Mouse (Mus musculus) MEL-GATA-1-ER (cell line): Measurements from ENCODE around the gene Gm5142.

Experiments used
- DNase-seq: peaks from one replicate; pipeline ENCODE4 v3.0.0-alpha.2; 2012; ENCODE audit warnings: low read depth; ENCODE audit errors: extremely low read depth

Gene Gm5142

DNA sequence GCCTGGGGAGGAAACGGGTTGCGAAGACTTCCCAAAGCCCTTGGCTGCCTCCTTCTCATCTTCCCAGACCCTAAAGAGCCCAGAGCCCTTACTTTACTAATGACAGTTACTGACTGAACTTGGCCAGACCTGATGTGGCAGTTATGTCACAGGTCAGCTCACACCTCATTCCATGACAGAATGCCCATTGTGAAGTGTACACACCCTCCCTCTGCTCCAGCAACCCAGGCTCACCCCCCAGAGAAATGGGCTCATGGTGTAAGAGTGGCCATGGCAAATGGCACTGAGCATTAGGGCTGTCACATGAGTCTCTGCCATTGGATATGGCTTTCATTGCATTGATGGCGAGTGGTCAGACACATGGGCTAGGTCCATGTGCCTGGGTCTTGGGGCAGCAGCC lies at the start of gene Gm5142:
Gm5142 (minus strand) TSS at position 101 of the 400 bp plus-strand sequence.
- no peak for DNase-seq

DNA sequence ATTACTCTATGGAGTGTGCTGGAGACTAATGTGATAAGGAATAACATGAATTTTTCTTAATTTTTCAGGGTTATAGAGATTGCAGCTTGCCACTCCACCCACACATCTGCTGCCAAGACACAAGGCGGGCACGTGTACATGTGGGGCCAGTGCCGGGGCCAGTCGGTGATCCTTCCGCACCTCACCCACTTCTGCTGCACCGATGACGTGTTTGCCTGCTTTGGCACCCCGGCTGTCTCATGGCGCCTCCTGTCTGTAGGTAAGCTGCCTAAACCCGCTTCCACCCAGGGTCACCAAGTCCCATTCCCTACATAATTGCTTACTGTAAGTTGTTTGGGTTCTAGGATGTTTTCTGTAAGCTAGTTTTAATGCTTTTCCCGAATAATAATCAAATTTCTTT lies 47.7 kb upstream of the Gm5142 start:
- DNase-seq = no peak

DNA sequence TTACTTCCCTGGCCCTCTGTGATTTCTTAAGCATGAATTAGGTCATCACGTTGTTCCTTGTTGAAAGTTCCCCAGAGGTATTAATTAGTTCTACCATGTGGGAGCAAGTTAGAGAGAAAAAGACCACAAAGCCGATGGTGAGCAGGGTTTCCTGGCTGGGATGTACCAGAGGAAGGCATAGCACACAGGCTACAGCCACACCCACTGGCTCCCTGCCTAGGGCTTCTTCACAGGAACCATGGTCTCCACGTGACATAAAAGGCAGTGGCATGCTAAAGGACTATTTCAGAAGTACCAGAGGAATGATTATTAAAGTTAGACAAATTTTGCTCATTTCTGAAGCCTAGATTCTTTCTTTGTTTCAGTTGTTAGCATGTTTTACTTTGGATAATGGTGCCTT lies 40.7 kb upstream of the Gm5142 start:
- no peak for DNase-seq

DNA sequence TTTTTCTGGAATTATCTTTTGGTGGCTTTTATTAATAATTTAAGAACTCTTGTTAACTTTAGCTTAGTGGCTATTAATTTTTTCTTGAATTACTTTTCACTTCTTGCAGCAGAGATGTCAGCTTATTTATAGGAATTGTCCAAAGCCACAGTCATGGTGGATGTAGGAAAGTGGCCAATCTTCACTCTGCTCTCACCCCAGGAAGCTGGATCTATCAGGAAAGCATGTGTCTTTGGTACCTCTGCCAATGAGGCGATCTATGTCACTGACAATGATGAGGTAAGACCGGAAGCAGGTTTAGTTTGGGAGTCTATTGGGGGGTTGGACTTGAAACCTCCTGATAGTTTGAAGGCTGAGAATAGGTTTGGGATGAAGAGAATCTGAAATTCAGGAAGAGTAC lies 31.3 kb upstream of the Gm5142 start:
- DNase-seq = no peak

DNA sequence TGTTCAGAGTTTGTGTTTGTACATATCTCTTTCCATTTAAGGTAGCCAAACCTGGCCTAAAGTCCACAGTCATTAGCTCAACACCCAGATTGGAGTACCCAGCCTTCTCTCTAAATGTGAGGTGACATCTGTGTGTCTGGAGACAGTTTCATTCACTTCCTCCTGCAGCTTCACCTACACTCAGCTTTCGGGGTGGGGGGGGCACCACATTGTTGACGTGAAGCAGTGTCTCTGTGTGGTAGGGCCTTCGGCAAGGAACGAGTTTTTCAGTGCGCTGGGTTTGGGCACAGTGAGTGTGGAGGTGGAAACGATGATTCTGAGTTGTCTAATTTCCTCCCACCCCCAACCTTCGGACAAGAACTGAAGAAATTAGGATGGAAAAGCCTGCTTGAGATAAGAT lies 30.5 kb upstream of the Gm5142 start:
- DNase-seq = no peak

DNA sequence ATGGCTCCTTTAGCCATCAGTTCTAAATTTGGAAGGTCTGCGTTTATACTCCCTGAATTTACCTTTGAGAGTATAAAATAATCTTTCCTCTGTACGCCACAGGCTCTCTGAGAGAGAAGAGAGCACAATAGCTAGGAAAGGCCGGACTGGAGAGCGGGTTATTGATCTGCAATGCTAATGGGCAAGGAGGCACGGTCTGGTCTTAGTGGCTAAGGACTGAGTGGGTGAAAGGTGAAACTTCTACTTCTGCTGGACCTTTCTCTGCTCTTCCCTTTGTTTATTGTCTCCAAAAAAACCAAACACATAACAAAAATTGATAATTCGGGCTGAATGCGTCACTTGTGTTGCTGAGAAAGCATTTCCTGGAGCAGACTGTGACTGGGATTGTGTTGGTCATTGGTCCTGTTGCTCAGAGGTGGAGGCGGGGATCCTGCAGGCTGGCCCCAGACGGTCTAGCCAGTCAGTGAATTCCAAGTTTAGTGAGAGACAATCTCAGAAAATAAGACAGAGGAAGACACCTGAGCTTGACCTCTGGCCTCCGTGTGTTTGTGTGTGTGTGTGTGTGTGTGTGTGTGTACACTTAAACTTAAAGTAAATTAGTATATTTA lies 27.5 kb upstream of the Gm5142 start:
- no peak for DNase-seq

DNA sequence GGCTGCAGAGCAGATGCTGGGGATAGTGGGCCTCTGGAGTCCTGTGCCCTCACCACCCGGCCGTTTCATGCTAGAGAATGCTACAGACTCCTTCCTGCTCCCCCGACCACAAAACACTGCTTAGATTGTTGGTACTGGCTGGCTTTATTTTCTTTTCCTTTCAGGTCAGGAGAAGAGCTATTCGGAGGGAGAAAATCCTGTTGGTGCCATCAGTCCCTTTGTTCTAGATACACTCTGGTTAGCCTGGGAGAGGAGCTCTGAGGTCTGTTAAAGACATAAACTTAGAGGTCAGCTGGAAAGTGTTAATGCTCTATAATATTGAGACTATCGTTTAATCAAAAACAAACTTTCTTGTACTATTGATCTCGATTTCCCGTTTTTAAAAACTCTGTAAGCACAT lies 26.9 kb upstream of the Gm5142 start:
- DNase-seq = no peak

DNA sequence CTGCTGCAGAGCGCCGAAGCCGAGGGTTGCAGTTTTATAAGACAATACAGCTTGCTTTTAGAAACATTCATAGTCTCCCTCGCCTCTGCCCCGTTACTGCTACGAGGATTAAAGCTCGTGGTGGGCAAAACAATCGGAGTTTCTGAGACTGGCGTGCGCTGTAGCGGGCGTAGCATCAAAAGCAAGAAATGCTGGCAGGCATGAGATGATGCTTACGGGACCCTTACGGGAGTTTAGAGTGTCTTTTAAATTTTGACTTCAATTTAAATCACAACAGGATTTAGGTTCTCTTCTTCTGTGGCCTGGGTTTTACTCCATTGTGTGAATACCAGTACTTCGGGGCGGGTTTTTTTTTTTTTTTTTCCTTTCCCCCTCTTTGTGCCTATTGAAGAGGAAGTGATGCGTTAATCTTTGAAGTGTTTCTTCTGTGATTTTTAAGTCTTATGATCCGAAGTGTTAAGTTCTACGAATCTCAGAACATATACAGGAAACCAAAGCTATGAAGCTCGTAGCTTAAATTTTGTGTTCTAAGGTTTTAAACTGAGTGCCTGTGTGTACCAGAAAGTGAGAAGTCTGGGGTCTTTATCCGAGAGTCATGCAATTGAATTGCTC lies 23.2 kb upstream of the Gm5142 start:
- DNase-seq = peak; percentile 22

DNA sequence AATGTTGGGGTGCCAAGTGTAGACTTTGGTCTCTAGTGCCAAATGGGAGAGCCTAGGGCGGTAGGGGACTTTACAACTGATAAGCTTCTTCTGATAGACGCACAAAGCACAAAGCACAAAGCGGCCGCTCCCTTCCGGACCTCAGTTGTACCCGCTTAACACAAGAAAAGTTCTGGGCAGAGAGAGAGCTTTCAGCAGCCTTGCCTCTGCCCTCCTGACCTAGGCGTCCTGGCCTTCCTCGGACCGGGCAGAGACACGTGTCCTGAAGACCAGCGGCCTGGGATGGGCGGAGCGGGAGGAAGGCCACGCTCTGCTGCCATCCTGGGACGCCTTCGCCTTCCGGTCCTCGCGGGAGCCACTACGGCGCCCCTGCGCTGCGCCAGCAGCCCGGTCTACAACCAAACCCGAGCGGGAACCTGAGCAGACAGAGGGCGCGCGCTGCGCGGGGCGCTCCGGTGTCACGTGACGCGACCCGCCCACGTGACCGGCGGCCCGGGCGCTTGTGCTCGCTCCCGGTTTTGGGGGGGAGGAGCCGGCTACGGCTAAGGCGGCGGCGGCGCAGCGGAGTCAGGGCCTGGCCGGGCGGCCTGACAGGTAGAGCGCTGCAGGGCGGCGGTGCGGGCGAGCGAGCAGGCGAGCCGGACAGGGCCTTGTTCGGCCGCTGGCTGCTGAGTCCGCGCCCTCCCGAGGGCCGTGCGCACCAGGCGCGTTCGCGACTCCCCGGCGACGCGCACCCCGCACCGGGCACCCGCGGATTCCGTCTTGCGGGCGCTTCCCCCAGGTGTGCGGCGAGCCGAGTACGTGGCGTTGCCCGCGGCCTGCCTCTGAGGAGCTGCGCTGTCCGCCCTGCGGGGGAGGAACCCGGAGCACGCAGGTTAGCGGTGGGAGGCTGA lies 22.4 kb upstream of the Gm5142 start, which contains the start of gene Rcbtb1:
Rcbtb1 (plus strand) TSS at position 499 of the 893 bp plus-strand sequence.
- peak; percentile 68 for DNase-seq

DNA sequence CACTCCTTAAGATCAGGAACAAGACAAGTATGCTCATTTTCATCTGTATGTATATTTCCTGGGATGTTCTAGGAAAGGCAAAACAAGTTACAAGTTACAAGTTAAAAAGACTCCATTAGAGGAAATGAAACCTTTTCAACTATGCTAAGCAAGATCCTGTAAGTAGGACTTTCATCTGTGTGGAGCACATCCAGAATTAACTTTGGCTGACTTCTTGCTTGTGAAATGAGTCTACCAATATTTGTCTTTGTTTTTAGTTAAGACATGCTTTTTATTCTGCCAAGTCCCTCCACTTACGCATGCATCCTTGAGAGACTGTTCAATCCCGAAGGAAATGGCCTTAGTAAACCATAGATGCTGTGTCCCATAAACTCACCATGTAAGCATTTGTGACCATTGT lies 7.6 kb upstream of the Gm5142 start:
- no peak for DNase-seq

DNA sequence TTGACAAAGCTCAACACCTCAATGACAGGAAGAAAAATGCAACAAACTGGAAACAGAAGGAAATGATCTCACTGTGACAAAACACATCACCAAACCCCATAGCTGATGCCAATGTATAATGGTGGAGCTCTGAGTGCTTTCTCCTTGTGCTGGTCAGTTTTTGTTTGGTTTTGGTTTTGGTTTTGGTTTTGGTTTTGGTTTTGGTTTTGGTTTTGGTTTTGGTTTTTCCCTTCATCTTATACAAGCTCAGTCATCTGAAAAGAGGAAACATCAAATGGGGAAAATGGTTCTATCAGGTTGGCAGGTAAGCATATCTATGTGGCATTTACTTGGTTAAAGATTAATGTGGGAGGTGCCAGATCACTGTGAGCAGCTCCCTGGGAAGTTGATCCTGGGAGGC lies 7.0 kb upstream of the Gm5142 start:
- no peak for DNase-seq

DNA sequence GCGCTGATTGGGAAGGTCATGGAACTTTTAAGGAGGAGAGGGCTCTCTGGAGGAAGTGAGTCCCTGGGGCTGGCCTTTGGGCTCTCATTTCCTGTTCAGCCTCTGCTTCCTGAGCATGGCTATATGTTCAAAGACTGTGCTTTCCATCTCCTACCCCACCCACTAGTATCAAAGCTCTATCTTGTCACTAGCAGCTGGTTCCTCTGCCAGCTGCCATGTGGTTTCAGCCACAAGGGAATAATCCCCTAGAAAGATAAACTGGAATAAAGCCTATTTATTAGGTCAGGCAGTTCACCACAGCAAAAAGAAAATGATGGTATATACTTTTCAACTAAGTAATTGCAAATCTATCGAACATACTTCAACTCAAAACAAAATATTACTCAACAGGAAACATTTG lies 4.2 kb upstream of the Gm5142 start:
- no peak for DNase-seq

DNA sequence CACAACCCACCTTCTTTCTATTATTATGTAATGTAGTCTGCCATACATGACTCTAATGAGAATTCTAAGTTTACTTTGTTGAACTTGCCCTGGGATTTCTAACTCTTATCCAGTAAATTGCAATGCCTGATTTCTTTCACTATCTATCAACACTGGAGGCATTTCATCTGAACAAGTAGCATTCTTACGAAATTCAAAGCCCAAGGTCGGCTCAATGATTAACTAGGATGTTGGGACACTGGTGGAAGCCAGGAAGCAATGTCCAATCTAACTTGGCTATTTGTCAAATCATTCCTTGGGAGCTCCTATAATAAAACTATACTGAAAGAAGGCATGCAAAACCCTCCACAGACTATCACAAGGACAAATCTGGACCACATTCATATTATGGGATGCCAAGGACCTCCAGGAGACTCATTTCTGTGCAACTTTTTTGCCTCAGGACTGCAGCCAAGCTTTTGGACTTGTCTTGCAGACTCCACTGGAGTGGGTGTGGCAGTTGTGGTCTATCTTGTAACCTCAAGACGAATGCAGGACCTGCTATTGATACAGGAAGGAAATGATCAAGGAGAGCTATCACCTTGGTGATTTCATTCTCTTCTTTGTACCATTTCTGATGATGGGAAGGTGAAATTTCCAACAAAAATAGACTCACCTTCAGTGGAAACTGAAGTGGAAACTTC lies 21.4 kb downstream of the Gm5142 start:
- no peak for DNase-seq

DNA sequence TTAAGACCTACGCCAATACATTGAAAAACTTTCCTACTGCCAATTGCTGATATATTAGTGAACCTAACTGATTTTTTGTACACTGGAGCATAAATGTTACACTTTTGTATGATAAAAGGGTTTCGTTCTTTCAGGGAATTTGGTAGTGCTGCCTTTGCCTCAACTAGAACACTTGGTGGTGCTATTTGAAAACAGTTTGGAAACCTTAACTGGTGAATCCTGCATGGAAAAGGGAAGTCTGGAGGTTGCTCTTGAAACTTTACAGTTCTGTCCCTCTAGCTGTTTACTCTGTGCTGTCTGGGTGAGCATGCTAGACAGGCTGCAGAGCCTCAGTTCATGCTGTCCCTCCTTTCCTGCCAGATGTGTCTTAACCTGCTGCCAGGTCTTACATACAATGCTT lies 23.0 kb downstream of the Gm5142 start:
- DNase-seq = no peak

DNA sequence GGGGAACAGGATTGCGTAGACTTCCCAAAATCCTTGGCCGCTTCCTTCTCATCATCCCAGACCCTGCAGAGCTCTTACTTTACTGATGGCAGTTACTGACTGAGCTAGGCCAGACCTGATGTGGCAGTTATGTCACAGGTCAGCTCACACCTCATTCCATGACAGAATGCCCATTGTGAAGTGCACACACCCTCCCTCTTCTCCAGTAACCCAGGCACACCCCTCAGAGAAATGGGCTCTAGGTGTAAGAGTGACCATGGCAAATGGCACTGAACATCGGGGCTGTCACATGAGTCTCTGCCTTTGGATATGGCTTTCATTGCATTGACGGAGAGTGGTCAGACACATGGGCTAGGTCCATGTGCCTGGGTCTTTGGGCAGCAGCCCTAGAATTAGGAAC lies 35.8 kb downstream of the Gm5142 start, which contains the start of gene 1700129C05Rik:
1700129C05Rik (minus strand) TSS at position 101 of the 400 bp plus-strand sequence.
- DNase-seq = no peak

DNA sequence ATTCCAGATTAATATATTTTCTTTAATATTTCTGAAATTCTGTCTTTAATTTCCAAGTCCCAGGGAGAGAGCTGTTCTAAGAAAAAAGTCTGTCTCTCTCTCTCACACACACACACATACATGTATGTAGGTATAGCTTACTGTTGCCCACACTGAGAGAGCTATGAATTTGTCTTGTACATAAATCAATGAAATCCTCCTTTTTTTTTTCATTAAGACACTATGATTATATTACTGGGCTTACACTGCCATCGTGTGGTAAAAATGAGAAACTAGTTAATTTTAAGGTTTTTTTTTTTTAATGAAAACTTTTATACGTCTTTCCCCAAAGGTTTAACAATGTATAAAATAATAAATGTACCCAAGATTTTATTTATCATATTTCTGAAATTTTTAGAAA lies 64.3 kb downstream of the Gm5142 start:
- DNase-seq = peak; percentile 2
